Mouse (Mus musculus) heart, embryonic 12.5 days (tissue): ENCODE results near the gene Eif2d. TPM values are rescaled to one million over a fixed set of nuclear protein-coding genes. Genes with fewer than 3 reads are reported as not detected.

Source experiments
- ATAC-seq: fragments of 200-750 bp; cut with Nextera tagmentation; 2 replicates; pipeline ENCODE4 v1.8.0; 2017; ENCODE audit warnings: moderate TSS enrichment, moderate library complexity; ENCODE audit not compliant: insufficient number of reproducible peaks, low FRiP score
- H3K27ac ChIP-seq: fragments of 300-500 bp; sonication (generic); 2 replicates; pipeline ENCODE4 v1.5.1; 2016; ENCODE audit warnings: mild to moderate bottlenecking, moderate library complexity; ENCODE audit not compliant: poor library complexity, severe bottlenecking
- H3K27me3 ChIP-seq: fragments of 300-500 bp; sonication (generic); replicated peaks from 2 replicates; pipeline ENCODE4 v1.6.1; 2016; ENCODE audit warnings: mild to moderate bottlenecking, moderate library complexity
- H3K36me3 ChIP-seq: fragments of 300-500 bp; sonication (generic); 2 replicates; pipeline ENCODE4 v1.6.1; 2016; ENCODE audit warnings: mild to moderate bottlenecking, moderate library complexity
- H3K4me1 ChIP-seq: fragments of 300-500 bp; sonication (generic); replicated peaks from 2 replicates; pipeline ENCODE4 v1.6.1; 2016; ENCODE audit warnings: mild to moderate bottlenecking
- H3K4me2 ChIP-seq: fragments of 300-500 bp; sonication (generic); 2 replicates; pipeline ENCODE4 v1.6.1; 2016; ENCODE audit warnings: mild to moderate bottlenecking, moderate library complexity
- H3K4me3 ChIP-seq: fragments of 300-500 bp; sonication (generic); 2 replicates; pipeline ENCODE4 v1.5.1; 2016; ENCODE audit warnings: mild to moderate bottlenecking
- H3K9ac ChIP-seq: fragments of 300-500 bp; sonication (generic); 2 replicates; pipeline ENCODE4 v1.6.1; 2016; ENCODE audit warnings: mild to moderate bottlenecking, moderate library complexity
- H3K9me3 ChIP-seq: fragments of 300-500 bp; sonication (generic); replicated peaks from 2 replicates; pipeline ENCODE4 v1.6.1; 2016; ENCODE audit warnings: mild to moderate bottlenecking, moderate library complexity
- WGBS: fragments of 180-500 bp; shearing (Covaris S2); methylation state at CpG from one replicate; pipeline ENCODE4 v1.1.7; 2016; 5-methylcytosine and 5-hydroxymethylcytosine counted together
- polyA plus RNA-seq: library from polyadenylated mRNA; unstranded; fragments of >200 nt; fragmentation: Nextera tagmentation; extraction: Ambion mirVana; gene quantifications from 2 replicates; pipeline ENCODE4 v1.2.1, GENCODE M21; 2016

Gene Eif2d
- polyA plus RNA-seq, 1 experiment from 2014 or later = 45.8 TPM

GRCm38 (mm10) chr1:131174299-131174861, 21.4 kb downstream of the Eif2d start:
- H3K36me3 ChIP-seq = peaks cover 93% of the 10 kb centered on the region
- H3K4me3 ChIP-seq = no peak overlapping the region
- ATAC-seq = no peak
- no peaks in the 10 kb centered on the region for H3K27me3 ChIP-seq
- WGBS = 74% methylated on average over 12 of the region's 12 CpGs
- no peak overlapping the region for H3K4me2 ChIP-seq
- no peak overlapping the region for H3K27ac ChIP-seq
- H3K9ac ChIP-seq = no peak overlapping the region
- peaks cover 4% of the 10 kb centered on the region for H3K4me1 ChIP-seq
- H3K9me3 ChIP-seq = no peaks in the 10 kb centered on the region

- Histone ChIP-seq H3K36me3 (peaks cover 94% of the 10 kb centered on the region), H3K27me3 (no peaks in the 10 kb centered on the region), H3K4me3 (no peak overlapping the region), H3K9ac (no peak overlapping the region), H3K4me1 (peaks cover 4% of the 10 kb centered on the region), H3K4me2 (no peak overlapping the region), H3K27ac (no peak overlapping the region), H3K9me3 (no peaks in the 10 kb centered on the region)
- WGBS = 95% methylated on average over 1 of the region's 1 CpGs
- ATAC-seq = no peak
Measured at GRCm38 (mm10) chr1:131175189-131175588, 22.2 kb downstream of the Eif2d start.

- Histone ChIP-seq H3K9ac (no peak overlapping the region), H3K27me3 (no peaks in the 10 kb centered on the region), H3K4me2 (no peak overlapping the region), H3K4me1 (peaks cover 4% of the 10 kb centered on the region), H3K36me3 (peaks cover 95% of the 10 kb centered on the region), H3K27ac (no peak overlapping the region), H3K4me3 (no peak overlapping the region), H3K9me3 (no peaks in the 10 kb centered on the region)
- WGBS = 86% methylated on average over 8 of the region's 8 CpGs
- ATAC-seq = no peak
Measured at GRCm38 (mm10) chr1:131175819-131176218, 22.8 kb downstream of the Eif2d start.

- peaks cover 85% of the 10 kb centered on the region for H3K36me3 ChIP-seq
- no peaks in the 10 kb centered on the region for H3K27me3 ChIP-seq
- no peak for ATAC-seq
- no peak overlapping the region for H3K4me3 ChIP-seq
- peaks cover 8% of the 10 kb centered on the region for H3K4me1 ChIP-seq
- no peak overlapping the region for H3K4me2 ChIP-seq
- no peaks in the 10 kb centered on the region for H3K9me3 ChIP-seq
- WGBS = 79% methylated on average over 4 of the region's 4 CpGs
- no peak overlapping the region for H3K9ac ChIP-seq
- H3K27ac ChIP-seq = no peak overlapping the region
Measured at GRCm38 (mm10) chr1:131177249-131177648, 24.3 kb downstream of the Eif2d start.

GRCm38 (mm10) chr1:131178083-131178482, 25.1 kb downstream of the Eif2d start:
- Histone ChIP-seq H3K9me3 (no peaks in the 10 kb centered on the region), H3K36me3 (peaks cover 76% of the 10 kb centered on the region), H3K4me3 (no peak overlapping the region), H3K4me2 (no peak overlapping the region), H3K27me3 (no peaks in the 10 kb centered on the region), H3K4me1 (peaks cover 13% of the 10 kb centered on the region), H3K9ac (no peak overlapping the region), H3K27ac (no peak overlapping the region)
- WGBS = 82% methylated on average over 5 of the region's 5 CpGs
- ATAC-seq = no peak

GRCm38 (mm10) chr1:131180386-131180785, 27.4 kb downstream of the Eif2d start:
- ATAC-seq = no peak
- H3K4me2 ChIP-seq = no peak overlapping the region
- H3K9ac ChIP-seq = no peak overlapping the region
- no peaks in the 10 kb centered on the region for H3K9me3 ChIP-seq
- H3K4me1 ChIP-seq = peaks cover 31% of the 10 kb centered on the region
- H3K36me3 ChIP-seq = peaks cover 55% of the 10 kb centered on the region
- H3K4me3 ChIP-seq = no peak overlapping the region
- H3K27ac ChIP-seq = no peak overlapping the region
- WGBS = 90% methylated on average over 7 of the region's 7 CpGs
- no peaks in the 10 kb centered on the region for H3K27me3 ChIP-seq

- Histone ChIP-seq H3K4me1 (peaks cover 44% of the 10 kb centered on the region), H3K27ac (no peak overlapping the region), H3K27me3 (no peaks in the 10 kb centered on the region), H3K36me3 (peaks cover 40% of the 10 kb centered on the region), H3K9ac (no peak overlapping the region), H3K4me2 (no peak overlapping the region), H3K9me3 (no peaks in the 10 kb centered on the region), H3K4me3 (no peak overlapping the region)
- 57% methylated on average over 9 of the region's 9 CpGs for WGBS
- no peak for ATAC-seq
Measured at GRCm38 (mm10) chr1:131181642-131182527, 28.9 kb downstream of the Eif2d start.

- Histone ChIP-seq H3K9ac (no peak overlapping the region), H3K4me1 (peaks cover 50% of the 10 kb centered on the region), H3K9me3 (no peaks in the 10 kb centered on the region), H3K4me2 (no peak overlapping the region), H3K4me3 (no peak overlapping the region), H3K27ac (no peak overlapping the region), H3K27me3 (no peaks in the 10 kb centered on the region), H3K36me3 (peaks cover 27% of the 10 kb centered on the region)
- 66% methylated on average over 7 of the region's 7 CpGs for WGBS
- no peak for ATAC-seq
Measured at GRCm38 (mm10) chr1:131183201-131183600, 30.2 kb downstream of the Eif2d start.

- Histone ChIP-seq H3K27me3 (no peaks in the 10 kb centered on the region), H3K4me1 (peaks cover 62% of the 10 kb centered on the region), H3K36me3 (peaks cover 18% of the 10 kb centered on the region), H3K9me3 (no peaks in the 10 kb centered on the region), H3K4me2 (no peak overlapping the region), H3K4me3 (no peak overlapping the region), H3K9ac (no peak overlapping the region), H3K27ac (peak overlapping the region; percentile 26; the same call in 1 of the 2 replicates)
- WGBS = 55% methylated on average over 9 of the region's 9 CpGs
- ATAC-seq = no peak
Measured at GRCm38 (mm10) chr1:131184253-131184955, 31.4 kb downstream of the Eif2d start.

GRCm38 (mm10) chr1:131184956-131185660, 32.1 kb downstream of the Eif2d start:
- peak overlapping the region; percentile 26; the same call in 1 of the 2 replicates for H3K27ac ChIP-seq
- no peak for ATAC-seq
- WGBS = 32% methylated on average over 8 of the region's 8 CpGs
- H3K4me2 ChIP-seq = no peak overlapping the region
- no peaks in the 10 kb centered on the region for H3K9me3 ChIP-seq
- H3K27me3 ChIP-seq = no peaks in the 10 kb centered on the region
- H3K4me1 ChIP-seq = peaks cover 68% of the 10 kb centered on the region
- no peak overlapping the region for H3K9ac ChIP-seq
- no peak overlapping the region for H3K4me3 ChIP-seq
- peaks cover 11% of the 10 kb centered on the region for H3K36me3 ChIP-seq
